In the genomic region with DNA sequence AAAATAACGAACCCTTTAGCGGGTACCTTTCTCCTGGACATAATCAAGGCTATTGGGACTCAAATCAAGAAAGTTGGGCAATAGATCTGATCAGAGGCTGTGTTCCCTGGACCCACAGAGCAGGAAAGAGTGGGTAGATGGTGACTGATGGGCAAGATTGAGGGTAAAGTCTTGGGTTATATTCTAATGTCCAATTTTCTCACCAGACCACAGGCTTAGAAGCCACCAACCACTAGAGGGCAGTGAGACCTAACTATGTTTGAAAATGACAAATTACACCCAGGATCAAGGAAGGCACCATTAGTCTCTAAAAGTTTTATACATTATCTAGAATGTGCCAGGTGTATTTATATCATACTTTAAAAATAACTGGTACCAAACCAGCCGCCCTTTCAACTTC, we compare ENCODE assay signal across 8 mouse cellular contexts.
A peak's percentile ranks its signal among the peaks of the same experiment; 100 is the strongest.
DNase-seq lines count a peak whose midpoint lies in the region; ATAC-seq and TF ChIP-seq lines count a peak whose summit lies in the region.

No protein-coding gene starts in this region.

- H3K4me3 ChIP-seq in hindbrain, embryonic 16.5 days (ENCODE audit: low read length), result no peak overlapping the region
- no peak overlapping the region for H3K4me3 ChIP-seq in hindbrain, embryonic 10.5 days

- H3K36me3 ChIP-seq in hindbrain, embryonic 16.5 days (ENCODE audit: control insufficient read depth, insufficient read depth, low read length), result no peaks in the 10 kb centered on the region
- no peaks in the 10 kb centered on the region for H3K36me3 ChIP-seq in hindbrain, embryonic 10.5 days

- H3K4me1 ChIP-seq in hindbrain, embryonic 16.5 days (ENCODE audit: control insufficient read depth, insufficient read depth, low read depth, low read length), result no peaks in the 10 kb centered on the region
- no peaks in the 10 kb centered on the region for H3K4me1 ChIP-seq in hindbrain, embryonic 10.5 days (replicated peaks)

- in situ Hi-C loops in Patski (cut with MboI; ENCODE audit: low pct_unique_long_range_greater_than_20kb), result loop anchor here (25.0 kb wide), 1 partner anchor 624 kb away; a partner anchor contains a TSS

- TF ChIP-seq CTCF in Patski (IDR thresholded peaks at IDR 0.05), result peak; percentile 62

- no peak overlapping the region for H3K4me2 ChIP-seq in hindbrain, embryonic 16.5 days (ENCODE audit: low read length)

- no peaks in the 10 kb centered on the region for H3K27me3 ChIP-seq in hindbrain, embryonic 16.5 days (replicated peaks; ENCODE audit: control insufficient read depth, insufficient read depth, low read length)
- H3K27me3 ChIP-seq in hindbrain, embryonic 10.5 days (ENCODE audit: insufficient read depth, poor library complexity, severe bottlenecking), result no peaks in the 10 kb centered on the region
- H3K27me3 ChIP-seq in Patski, result no peaks in the 10 kb centered on the region

- CTCF ChIA-PET in Patski (lab: Charles Lee), result no interaction called here

- intact Hi-C loops in left cerebral cortex, postnatal 25 days (cut with DNase I), result loop anchor here (5.0 kb wide), 2 partner anchors 294 to 339 kb away; no protein-coding TSS in a partner anchor

- DNase-seq in hindbrain, embryonic 10.5 days (ENCODE audit: low spot score), result no peak
- DNase-seq in 416B (ENCODE audit: low read depth) (peak; percentile 42), Patski (ENCODE audit: low read depth, low spot score) (no peak)
- peak; percentile 20 for DNase-seq in embryo, embryonic 11.5 days (ENCODE audit: low read depth, low spot score)
- DNase-seq in left cerebral cortex, postnatal 25 days (ENCODE audit: low spot score in 2 of 2), result peak; percentile 42 to 66
- DNase-seq in ovary, adult 18-20 months (ENCODE audit: low spot score), result no peak
- no peak for DNase-seq in thymus, postnatal 36 days

- no peak overlapping the region for H3K27ac ChIP-seq in hindbrain, embryonic 16.5 days (ENCODE audit: low read depth, low read length)
- H3K27ac ChIP-seq in hindbrain, embryonic 10.5 days, result no peak overlapping the region

- POLR2A ChIA-PET in Patski (lab: Charles Lee), result no interaction called here

- H3K9ac ChIP-seq in hindbrain, embryonic 16.5 days (ENCODE audit: low read depth, low read length), result no peak overlapping the region

- no peaks in the 10 kb centered on the region for H3K9me3 ChIP-seq in hindbrain, embryonic 16.5 days (ENCODE audit: control insufficient read depth, low read length)
- H3K9me3 ChIP-seq in hindbrain, embryonic 10.5 days, result peaks cover 4% of the 10 kb centered on the region; the same call in 1 of the 2 replicates

- peak; percentile 56 for ATAC-seq in hindbrain, embryonic 16.5 days
- no peak for ATAC-seq in Patski

- WGBS in hindbrain, embryonic 16.5 days, result 93% methylated on average over 3 of the region's 3 CpGs
- WGBS in hindbrain, embryonic 10.5 days, result 86% methylated on average over 3 of the region's 3 CpGs

Comparison
In these comparisons a context has a peak if more than half of its experiments do, and no peak if none do; other contexts are left out.
1. DNase-seq: peak in 416B (single experiment), embryo, embryonic 11.5 days (single experiment) and left cerebral cortex, postnatal 25 days (2 of 2); none in hindbrain, embryonic 10.5 days (single experiment), Patski (single experiment), ovary, adult 18-20 months (single experiment) and thymus, postnatal 36 days (0 of 2).